Mouse (Mus musculus): ENCODE results near the gene Cacna1d. TPM values are rescaled to one million over a fixed set of nuclear protein-coding genes. Genes with fewer than 3 reads are reported as not detected.

Cacna1d gene
- polyA plus RNA-seq, 1 experiment from 2014 or later = 10.0 TPM

DNA sequence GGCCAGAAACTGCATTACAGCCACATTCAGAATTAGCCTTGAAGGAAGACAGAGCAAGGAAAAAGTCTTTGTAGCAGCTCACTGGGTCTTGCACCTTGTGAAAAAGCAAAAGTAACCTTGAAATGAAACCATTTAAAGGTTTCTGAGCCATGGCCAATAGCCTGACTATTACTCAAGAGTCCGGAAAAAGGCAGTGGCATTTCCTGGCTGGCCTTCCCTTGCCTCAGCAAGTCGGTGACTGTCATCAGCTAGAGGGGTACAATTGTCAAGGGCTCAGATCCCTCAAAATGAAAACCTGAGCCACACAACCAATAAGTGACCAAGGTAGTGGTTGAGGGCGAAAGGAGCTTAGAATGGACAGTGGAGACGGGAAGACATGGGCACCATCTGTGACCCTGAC, 66.6 kb downstream of the Cacna1d start:
- Histone ChIP-seq H3K4me2 (no peak overlapping the region), H3K27me3 (replicated peaks) (no peaks in the 10 kb centered on the region), H3K4me1 (replicated peaks) (peaks cover 40% of the 10 kb centered on the region), H3K9ac (no peak overlapping the region), H3K4me3 (no peak overlapping the region), H3K9me3 (replicated peaks) (no peaks in the 10 kb centered on the region), H3K27ac (ENCODE audit: poor library complexity, severe bottlenecking) (no peak overlapping the region), H3K36me3 (no peaks in the 10 kb centered on the region)
- ATAC-seq (ENCODE audit: insufficient number of reproducible peaks, low FRiP score) = no peak
- 84% methylated on average over 4 of the region's 4 CpGs for WGBS

GRCm38 (mm10) chr14:30422376-30423140, 68.7 kb downstream of the Cacna1d start:
- Histone ChIP-seq H3K27ac (ENCODE audit: poor library complexity, severe bottlenecking) (no peak overlapping the region), H3K9ac (no peak overlapping the region), H3K4me1 (replicated peaks) (peaks cover 41% of the 10 kb centered on the region), H3K36me3 (no peaks in the 10 kb centered on the region), H3K4me3 (no peak overlapping the region), H3K9me3 (replicated peaks) (no peaks in the 10 kb centered on the region), H3K4me2 (no peak overlapping the region), H3K27me3 (replicated peaks) (no peaks in the 10 kb centered on the region)
- ATAC-seq (ENCODE audit: insufficient number of reproducible peaks, low FRiP score) = no peak
- 78% methylated on average over 7 of the region's 7 CpGs for WGBS

DNA sequence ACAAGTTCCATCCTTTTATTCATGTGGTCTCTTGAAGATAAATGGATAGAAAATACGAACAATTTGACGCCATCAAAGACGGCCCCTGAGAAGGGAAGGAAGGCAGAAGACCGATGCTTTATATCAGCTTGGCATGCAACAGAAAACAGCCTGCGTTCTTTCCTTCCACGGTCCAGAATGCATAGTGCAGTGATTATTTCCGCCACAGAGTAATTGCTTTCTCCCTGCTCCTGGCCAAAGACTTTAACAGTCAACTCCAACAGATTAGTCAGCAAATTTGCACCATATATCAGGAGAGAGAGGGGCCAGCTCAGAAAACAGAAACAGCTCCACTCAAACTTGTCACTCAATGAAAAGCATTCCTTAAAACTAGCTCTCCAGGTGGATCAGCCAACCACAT, 71.8 kb downstream of the Cacna1d start:
- Histone ChIP-seq H3K36me3 (no peaks in the 10 kb centered on the region), H3K4me1 (replicated peaks) (peaks cover 21% of the 10 kb centered on the region), H3K9me3 (replicated peaks) (no peaks in the 10 kb centered on the region; the same call in 1 of the 2 replicates), H3K27ac (ENCODE audit: poor library complexity, severe bottlenecking) (no peak overlapping the region), H3K4me3 (no peak overlapping the region), H3K4me2 (no peak overlapping the region), H3K9ac (no peak overlapping the region; the same call in 1 of the 2 replicates), H3K27me3 (replicated peaks) (no peaks in the 10 kb centered on the region)
- ATAC-seq (ENCODE audit: insufficient number of reproducible peaks, low FRiP score) = no peak
- 51% methylated on average over 7 of the region's 7 CpGs for WGBS

DNA sequence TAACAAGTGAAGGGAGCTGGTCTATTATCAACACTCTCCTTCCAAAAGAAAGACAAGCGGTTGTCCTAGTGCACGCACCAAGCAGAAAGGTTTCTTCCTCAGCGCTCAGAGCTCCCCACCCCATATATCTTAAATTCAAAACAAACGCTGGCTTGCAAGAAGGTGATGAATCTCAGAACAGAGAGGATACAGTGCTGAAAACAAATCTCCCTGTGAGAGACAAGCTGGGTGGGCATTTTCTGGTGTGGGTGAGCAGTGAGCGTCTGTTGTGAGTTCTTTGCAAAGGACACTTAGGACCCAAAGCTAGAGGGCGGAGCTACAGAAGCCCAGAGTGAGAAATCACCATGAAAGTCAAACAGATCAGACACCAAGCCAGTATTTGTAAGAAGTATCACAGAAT, 72.2 kb downstream of the Cacna1d start:
- Histone ChIP-seq H3K27ac (ENCODE audit: poor library complexity, severe bottlenecking) (no peak overlapping the region), H3K36me3 (no peaks in the 10 kb centered on the region), H3K4me3 (no peak overlapping the region), H3K4me2 (no peak overlapping the region), H3K27me3 (replicated peaks) (no peaks in the 10 kb centered on the region), H3K9me3 (replicated peaks) (no peaks in the 10 kb centered on the region; the same call in 1 of the 2 replicates), H3K4me1 (replicated peaks) (peaks cover 19% of the 10 kb centered on the region), H3K9ac (no peak overlapping the region)
- WGBS = 66% methylated on average over 6 of the region's 6 CpGs
- ATAC-seq (ENCODE audit: insufficient number of reproducible peaks, low FRiP score) = no peak

GRCm38 (mm10) chr14:30415830-30416229, 75.4 kb downstream of the Cacna1d start:
- ATAC-seq (ENCODE audit: insufficient number of reproducible peaks, low FRiP score) = no peak
- Histone ChIP-seq H3K27ac (ENCODE audit: poor library complexity, severe bottlenecking) (no peak overlapping the region), H3K4me3 (no peak overlapping the region), H3K27me3 (replicated peaks) (no peaks in the 10 kb centered on the region), H3K36me3 (no peaks in the 10 kb centered on the region), H3K4me2 (no peak overlapping the region), H3K9me3 (replicated peaks) (no peaks in the 10 kb centered on the region; the same call in 1 of the 2 replicates), H3K9ac (no peak overlapping the region), H3K4me1 (replicated peaks) (peaks cover 22% of the 10 kb centered on the region)
- 87% methylated on average over 5 of the region's 5 CpGs for WGBS

DNA sequence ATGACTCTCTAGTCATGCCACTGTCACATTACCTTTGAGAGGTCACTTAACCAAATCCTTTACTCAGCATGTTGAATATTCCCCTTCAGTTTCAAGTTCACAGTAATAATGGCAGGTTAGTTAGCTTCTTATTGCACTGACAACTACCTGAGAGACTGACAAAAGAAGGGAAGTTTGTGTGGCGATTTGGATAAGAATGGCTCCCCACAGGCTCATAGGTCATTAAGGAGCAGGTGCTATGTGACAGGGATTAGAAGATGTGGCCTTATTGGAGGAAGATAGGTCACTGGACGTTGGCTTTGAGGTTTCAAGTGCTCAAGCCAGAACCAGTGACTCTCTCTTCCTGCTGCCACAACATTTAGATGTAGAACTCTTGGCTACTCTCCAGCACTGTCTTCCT, 77.1 kb downstream of the Cacna1d start:
- WGBS = 63% methylated on average over 2 of the region's 2 CpGs
- Histone ChIP-seq H3K9me3 (replicated peaks) (no peaks in the 10 kb centered on the region; the same call in 1 of the 2 replicates), H3K27ac (ENCODE audit: poor library complexity, severe bottlenecking) (no peak overlapping the region), H3K9ac (no peak overlapping the region), H3K4me2 (no peak overlapping the region), H3K27me3 (replicated peaks) (no peaks in the 10 kb centered on the region), H3K36me3 (no peaks in the 10 kb centered on the region), H3K4me3 (no peak overlapping the region), H3K4me1 (replicated peaks) (peaks cover 23% of the 10 kb centered on the region)
- no peak for ATAC-seq (ENCODE audit: insufficient number of reproducible peaks, low FRiP score)

GRCm38 (mm10) chr14:30409331-30409730, 81.9 kb downstream of the Cacna1d start:
- Histone ChIP-seq H3K4me2 (no peak overlapping the region), H3K9me3 (replicated peaks) (no peaks in the 10 kb centered on the region), H3K27ac (ENCODE audit: poor library complexity, severe bottlenecking) (peak overlapping the region; percentile 42), H3K4me1 (replicated peaks) (peaks cover 26% of the 10 kb centered on the region), H3K36me3 (no peaks in the 10 kb centered on the region), H3K27me3 (replicated peaks) (no peaks in the 10 kb centered on the region), H3K9ac (no peak overlapping the region), H3K4me3 (no peak overlapping the region)
- ATAC-seq (ENCODE audit: insufficient number of reproducible peaks, low FRiP score) = peak; percentile 61; the same call in 1 of the 2 replicates
- WGBS = 17% methylated on average over 4 of the region's 4 CpGs

GRCm38 (mm10) chr14:30405456-30406225, 85.6 kb downstream of the Cacna1d start:
- peak overlapping the region; percentile 33; the same call in 1 of the 2 replicates for H3K9ac ChIP-seq
- no peaks in the 10 kb centered on the region for H3K36me3 ChIP-seq
- peaks cover 24% of the 10 kb centered on the region for H3K4me1 ChIP-seq (replicated peaks)
- no peaks in the 10 kb centered on the region for H3K27me3 ChIP-seq (replicated peaks)
- H3K4me3 ChIP-seq = peak overlapping the region; percentile 28
- H3K4me2 ChIP-seq = peak overlapping the region; percentile 66
- 0 out of 2 replicates have a peak, but pooled peaks have one; percentile 45 for ATAC-seq (ENCODE audit: insufficient number of reproducible peaks, low FRiP score)
- H3K27ac ChIP-seq (ENCODE audit: poor library complexity, severe bottlenecking) = peak overlapping the region; percentile 69
- no peaks in the 10 kb centered on the region for H3K9me3 ChIP-seq (replicated peaks)
- WGBS = 24% methylated on average over 8 of the region's 8 CpGs

DNA sequence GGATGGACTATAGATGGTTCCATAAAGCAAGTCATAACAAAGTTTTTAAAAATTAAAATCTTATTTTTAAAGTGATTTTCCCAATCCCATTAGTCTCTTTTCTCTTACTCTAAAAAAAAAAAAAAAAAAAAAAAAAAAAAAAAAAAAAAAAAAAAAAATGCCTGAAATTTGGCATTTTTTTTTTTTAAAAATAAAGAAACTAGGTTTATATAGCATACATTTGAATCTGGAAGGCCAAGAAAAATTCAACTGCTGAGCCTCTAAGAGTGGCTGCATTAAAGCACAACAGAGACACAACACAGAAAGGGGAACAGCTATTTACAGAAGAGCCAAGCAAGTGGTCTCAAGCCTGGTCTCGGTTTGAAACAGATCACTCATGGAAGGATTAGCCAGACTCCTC, 112.9 kb downstream of the Cacna1d start:
- H3K9me3 ChIP-seq (replicated peaks) = no peaks in the 10 kb centered on the region
- no peak overlapping the region for H3K4me3 ChIP-seq
- H3K4me2 ChIP-seq = no peak overlapping the region
- no peaks in the 10 kb centered on the region for H3K4me1 ChIP-seq (replicated peaks)
- no peaks in the 10 kb centered on the region for H3K27me3 ChIP-seq (replicated peaks)
- no peaks in the 10 kb centered on the region for H3K36me3 ChIP-seq
- ATAC-seq (ENCODE audit: insufficient number of reproducible peaks, low FRiP score) = no peak
- H3K27ac ChIP-seq (ENCODE audit: poor library complexity, severe bottlenecking) = no peak overlapping the region
- WGBS = 65% methylated on average over 1 of the region's 1 CpGs
- no peak overlapping the region for H3K9ac ChIP-seq

DNA sequence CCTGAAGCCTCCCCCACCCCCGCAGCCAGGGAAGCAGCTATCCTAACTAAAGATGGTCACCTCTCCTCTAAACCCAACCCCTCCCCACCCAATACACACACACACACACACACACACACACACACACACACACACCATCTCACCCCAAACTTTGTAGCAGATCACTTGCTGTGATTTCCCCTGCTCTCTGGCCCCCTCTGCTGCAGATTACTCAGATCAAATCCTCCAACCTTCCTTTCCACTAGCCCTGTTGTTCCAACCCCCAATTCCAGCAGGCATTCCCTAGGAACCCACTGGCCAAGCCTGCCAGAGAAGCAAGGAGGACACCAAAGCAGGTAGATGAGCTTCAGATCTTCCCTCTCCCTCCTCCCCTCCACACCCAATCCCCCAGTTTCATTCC, 118.4 kb downstream of the Cacna1d start:
- 23% methylated on average over 1 of the region's 1 CpGs for WGBS
- no peak overlapping the region for H3K4me3 ChIP-seq
- H3K4me2 ChIP-seq = no peak overlapping the region
- no peak overlapping the region for H3K27ac ChIP-seq (ENCODE audit: poor library complexity, severe bottlenecking)
- no peaks in the 10 kb centered on the region for H3K4me1 ChIP-seq (replicated peaks)
- H3K9ac ChIP-seq = no peak overlapping the region
- no peaks in the 10 kb centered on the region for H3K36me3 ChIP-seq
- no peaks in the 10 kb centered on the region for H3K9me3 ChIP-seq (replicated peaks)
- H3K27me3 ChIP-seq (replicated peaks) = no peaks in the 10 kb centered on the region
- no peak for ATAC-seq (ENCODE audit: insufficient number of reproducible peaks, low FRiP score)

- Histone ChIP-seq H3K27ac (ENCODE audit: poor library complexity, severe bottlenecking) (no peak overlapping the region), H3K27me3 (replicated peaks) (no peaks in the 10 kb centered on the region), H3K4me1 (replicated peaks) (no peaks in the 10 kb centered on the region), H3K9me3 (replicated peaks) (no peaks in the 10 kb centered on the region), H3K4me3 (no peak overlapping the region), H3K4me2 (no peak overlapping the region), H3K9ac (no peak overlapping the region), H3K36me3 (no peaks in the 10 kb centered on the region)
- no peak for ATAC-seq (ENCODE audit: insufficient number of reproducible peaks, low FRiP score)
- WGBS = 66% methylated on average over 2 of the region's 2 CpGs
Observed at GRCm38 (mm10) chr14:30371070-30371469, 120.2 kb downstream of the Cacna1d start.

Data from heart, embryonic 12.5 days (tissue).